Mouse (Mus musculus) yolk sac, embryonic 10.5 days (tissue): ENCODE results near the gene Gpx4.
"Not testable (repeated sequence)": the region's sequence is repeated elsewhere in the genome, so short reads cannot be mapped to it uniquely, and the experiment has no call there.

Source experiments
- DNase-seq: peaks from one replicate; pipeline ENCODE4 v3.0.0-alpha.2; 2017; ENCODE audit warnings: low spot score

Gpx4 gene

GRCm38 (mm10) chr10:80050885-80051617 lies 4.1 kb downstream of the Gpx4 start:
- no peak for DNase-seq

GRCm38 (mm10) chr10:80051618-80052373 lies 4.8 kb downstream of the Gpx4 start:
- DNase-seq = peak; percentile 93

- no peak for DNase-seq
Observed at GRCm38 (mm10) chr10:80052374-80052764, 5.4 kb downstream of the Gpx4 start.

DNA sequence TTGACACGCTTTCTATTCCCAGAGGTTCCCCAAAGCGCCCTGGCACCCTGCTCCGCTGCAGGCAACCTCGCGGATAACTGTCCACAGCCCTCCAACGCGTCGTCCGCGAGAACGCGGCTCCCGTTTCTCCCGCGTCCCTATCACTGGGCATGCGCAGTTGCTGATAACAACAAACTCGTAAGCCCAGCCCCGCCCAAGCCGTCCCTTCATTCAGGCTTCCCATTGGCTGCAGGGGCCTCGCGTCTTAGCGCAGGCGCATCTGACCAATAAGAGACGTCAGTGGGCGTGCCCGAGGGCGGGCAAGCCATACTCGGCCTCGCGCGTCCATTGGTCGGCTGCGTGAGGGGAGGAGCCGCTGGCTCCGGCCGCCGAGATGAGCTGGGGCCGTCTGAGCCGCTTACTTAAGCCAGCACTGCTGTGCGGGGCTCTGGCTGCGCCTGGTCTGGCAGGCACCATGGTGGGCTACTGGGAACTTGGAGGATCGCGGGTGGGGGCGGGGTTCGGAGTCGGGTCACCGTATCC lies 6.4 kb downstream of the Gpx4 start:
- peak; percentile 99 for DNase-seq

DNA sequence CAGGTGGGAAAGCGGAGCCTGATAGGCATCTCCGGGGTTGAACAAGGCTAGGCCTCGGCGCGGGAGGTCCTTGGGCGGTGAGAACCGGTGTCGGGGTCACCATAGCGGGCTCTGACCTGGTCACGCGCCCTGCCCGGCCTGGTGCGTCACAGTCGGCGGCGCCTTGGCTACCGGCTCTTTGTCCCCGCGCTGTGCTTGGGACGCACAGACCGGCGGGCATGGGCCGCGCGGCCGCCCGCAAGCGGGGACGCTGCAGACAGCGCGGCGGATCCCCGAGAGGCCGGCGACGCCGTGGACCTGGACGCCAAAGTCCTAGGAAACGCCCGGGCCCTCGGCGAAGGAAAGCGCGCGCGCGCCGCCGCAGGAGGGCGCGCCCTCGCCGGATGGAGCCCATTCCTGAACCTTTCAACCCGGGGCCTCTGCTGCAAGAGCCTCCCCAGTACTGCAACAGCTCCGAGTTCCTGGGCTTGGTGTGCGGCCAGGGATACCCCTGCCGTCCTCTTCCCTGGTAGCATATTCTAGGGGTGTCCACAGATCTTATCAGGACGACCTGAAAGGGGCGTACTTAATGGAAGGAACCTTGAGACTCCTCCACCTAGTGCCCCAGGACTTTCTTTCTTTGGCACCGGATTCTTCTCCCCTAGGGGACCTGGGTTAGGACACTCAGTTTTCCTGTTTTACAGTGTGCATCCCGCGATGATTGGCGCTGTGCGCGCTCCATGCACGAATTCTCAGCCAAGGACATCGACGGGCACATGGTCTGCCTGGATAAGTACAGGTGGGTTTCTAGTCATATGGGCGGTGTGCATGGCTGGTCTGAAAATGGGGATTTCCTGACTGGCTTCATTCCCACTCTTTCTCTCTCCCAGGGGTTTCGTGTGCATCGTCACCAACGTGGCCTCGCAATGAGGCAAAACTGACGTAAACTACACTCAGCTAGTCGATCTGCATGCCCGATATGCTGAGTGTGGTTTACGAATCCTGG lies 7.2 kb downstream of the Gpx4 start:
- DNase-seq = peak; percentile 84

- not testable (repeated sequence) for DNase-seq
Observed at GRCm38 (mm10) chr10:80054911-80055310, 7.9 kb downstream of the Gpx4 start.

GRCm38 (mm10) chr10:80055364-80055763 lies 8.4 kb downstream of the Gpx4 start:
- no peak for DNase-seq

GRCm38 (mm10) chr10:80055891-80056290 lies 8.9 kb downstream of the Gpx4 start:
- DNase-seq = no peak

DNA sequence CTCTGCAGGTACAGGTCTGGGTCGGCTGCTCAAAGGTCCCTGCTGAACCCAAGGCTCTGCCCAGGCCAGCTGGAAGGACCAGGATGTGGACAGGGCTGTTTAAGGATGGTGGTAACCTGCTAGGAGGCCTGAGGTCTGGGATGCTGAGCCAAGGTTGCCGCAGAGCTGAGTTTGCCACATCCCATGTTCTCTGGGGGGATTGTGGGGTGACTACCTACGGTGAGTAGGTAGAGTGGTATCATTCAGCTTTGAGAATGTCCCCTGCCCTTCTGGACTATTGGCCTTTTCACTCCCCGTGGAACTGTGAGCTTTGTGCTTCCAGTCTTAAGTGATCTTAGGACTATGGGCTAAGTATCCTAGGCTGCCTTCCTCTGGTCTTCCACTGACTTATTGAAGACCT lies 9.5 kb downstream of the Gpx4 start:
- DNase-seq = no peak

- DNase-seq = no peak
Observed at GRCm38 (mm10) chr10:80056976-80057682, 10.2 kb downstream of the Gpx4 start.

GRCm38 (mm10) chr10:80057683-80058326 lies 10.8 kb downstream of the Gpx4 start:
- DNase-seq = no peak

DNA sequence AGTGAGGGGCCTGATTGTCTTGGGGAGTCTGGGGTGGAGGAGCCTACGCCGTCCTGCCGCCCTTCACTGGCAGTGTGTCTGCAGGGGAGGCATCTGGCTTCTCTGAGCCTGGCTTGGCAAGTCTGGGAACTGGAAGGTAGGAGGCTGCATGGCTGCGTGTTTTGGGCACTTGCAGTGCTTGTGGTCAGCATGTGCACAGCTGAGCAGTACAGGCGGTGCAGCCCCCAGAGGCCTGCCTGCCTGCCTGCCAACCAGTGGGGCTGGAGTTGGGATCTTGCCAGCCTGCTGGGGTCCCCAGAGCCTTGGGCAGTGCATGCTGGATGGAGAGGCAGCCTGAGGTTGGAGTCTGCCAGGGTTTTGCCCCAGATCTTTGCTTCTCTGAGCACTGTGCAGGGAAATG lies 16.1 kb downstream of the Gpx4 start:
- no peak for DNase-seq

DNA sequence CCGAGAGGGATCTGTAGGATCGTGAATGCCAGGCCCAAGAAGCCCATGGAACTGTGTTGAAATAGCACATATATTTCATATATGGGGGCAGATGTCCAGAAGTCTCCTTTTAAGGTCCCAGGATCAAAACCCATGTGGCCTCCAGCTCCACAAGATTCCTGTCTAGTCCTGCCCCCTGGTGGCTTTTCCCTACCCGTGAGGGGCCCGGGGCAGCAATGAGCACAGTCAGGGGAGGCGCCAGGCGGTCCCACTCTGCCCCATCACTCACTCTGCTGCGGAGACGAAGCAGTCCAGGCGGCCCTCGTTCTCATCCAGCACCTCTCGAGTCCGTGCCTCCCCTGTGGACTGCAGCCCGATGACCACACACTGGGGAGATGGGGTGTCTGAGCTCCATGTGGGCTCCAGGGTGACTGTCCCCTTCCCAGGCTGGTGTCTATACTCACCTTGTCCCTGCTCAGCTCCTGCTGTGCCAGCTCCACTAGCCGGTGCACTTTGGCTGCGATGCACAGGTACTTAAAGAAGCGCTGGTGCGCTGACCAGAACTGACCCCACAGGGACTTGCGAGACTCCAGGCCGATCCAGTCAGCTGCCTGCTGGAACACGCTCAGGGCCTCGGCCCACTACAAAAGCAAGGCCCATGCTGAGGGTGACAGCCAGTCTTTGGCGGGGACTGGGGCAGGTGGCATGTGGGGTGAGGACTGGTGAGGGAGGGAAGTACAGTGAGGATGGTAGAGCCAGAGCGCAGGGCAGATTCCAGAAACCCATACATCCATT lies 17.1 kb downstream of the Gpx4 start:
- DNase-seq = no peak

DNA sequence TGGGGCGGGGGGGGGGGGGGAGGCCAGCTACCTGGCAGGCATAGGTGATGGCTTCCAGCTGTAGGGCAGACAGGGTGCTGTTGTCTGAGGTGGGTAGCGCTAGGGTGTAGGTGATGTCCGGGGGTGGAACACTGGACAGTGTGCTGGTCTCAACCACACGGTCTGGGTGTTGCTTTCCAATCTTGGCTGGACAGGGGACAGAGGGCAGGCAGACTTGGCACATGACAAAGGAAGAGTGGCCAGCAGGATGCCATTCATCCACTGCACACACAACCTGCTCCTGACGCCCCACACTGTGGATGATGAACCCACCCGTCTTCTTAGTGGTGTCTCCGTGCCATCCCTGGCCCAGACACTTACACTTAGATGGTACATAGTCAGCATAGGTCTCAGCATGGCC lies 22.3 kb downstream of the Gpx4 start:
- DNase-seq = no peak

- no peak for DNase-seq
Observed at GRCm38 (mm10) chr10:80069948-80070450, 23.0 kb downstream of the Gpx4 start.

DNA sequence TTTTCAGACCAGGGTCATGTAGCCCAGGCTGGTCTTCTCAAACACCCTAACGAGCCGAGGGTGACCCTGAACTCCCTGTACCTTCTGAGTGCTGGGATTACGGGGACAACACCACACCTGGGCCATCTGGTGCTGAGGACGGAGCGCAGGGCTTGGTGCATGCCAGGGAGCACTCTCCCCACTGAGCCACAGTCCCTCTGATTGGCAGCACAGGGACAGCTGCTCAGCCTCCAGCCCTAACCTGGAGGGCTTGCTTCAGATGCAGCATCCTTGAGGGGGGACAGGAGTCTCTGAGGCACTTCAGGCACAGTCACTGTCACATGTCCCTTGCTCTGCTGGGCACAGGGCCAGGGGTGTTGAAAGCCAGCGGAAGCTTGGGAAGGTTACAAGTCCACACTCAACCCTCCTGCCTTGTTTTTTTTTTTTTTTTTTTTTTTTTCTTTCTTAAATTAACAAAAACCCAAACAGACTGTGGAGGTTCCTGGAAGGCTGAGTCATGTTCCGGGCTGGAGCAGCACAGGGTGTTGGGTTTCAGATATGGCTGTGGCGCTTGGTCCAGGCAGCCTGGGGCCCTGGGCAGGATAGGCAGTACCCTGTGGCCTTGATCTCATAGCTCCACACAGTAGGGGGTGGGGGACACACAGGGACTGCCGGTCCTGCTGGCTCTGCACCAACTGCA lies 24.0 kb downstream of the Gpx4 start:
- DNase-seq = peak; percentile 83

- DNase-seq = no peak
Observed at GRCm38 (mm10) chr10:80071516-80071900, 24.5 kb downstream of the Gpx4 start.

DNA sequence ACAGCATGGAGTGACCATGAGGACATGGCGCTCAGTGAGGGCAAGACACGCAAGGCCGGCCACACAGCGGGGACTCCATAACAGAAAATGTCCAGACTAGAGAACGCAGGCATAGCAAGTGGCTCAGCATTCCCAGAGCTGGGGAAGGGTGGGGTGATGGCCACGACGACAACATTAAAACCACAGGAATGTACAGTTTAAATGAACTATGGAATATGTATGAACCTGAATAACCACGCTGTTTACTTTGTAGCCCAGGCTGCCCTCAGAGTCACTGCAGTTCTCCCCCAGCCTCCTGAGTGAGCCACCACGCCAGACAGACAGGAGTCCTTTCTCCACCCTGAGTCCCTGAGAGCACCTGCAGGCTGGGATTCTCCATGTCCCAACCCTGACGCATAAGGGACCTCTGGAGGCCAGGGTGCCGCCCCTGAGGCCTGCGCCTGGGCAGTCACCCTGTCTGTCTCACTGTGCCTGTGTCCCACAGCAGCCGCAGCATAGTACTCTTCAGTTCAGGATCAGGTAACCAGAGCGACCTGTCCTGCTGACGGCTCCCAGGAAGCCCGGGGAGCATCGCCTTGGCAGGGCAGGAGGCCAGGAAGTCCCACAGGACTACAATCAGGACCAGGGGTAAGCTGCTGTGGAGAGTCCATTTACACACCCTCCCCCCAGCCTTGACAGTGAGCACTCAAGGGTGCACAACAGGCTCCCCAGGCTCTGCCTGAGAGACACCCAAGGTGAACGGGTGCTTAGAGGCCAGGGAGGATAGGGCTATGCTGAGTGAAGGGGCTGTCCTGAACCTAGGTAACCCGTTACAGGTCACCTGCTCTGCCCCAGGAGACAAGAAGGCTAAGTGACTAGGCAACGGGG lies 25.9 kb downstream of the Gpx4 start:
- no peak for DNase-seq
